Mouse (Mus musculus) neural tube, embryonic 11.5 days (tissue): ENCODE measurements around the gene Klk6. TPM values are rescaled to one million over a fixed set of nuclear protein-coding genes. Genes with fewer than 3 reads are reported as not detected.
A peak's percentile ranks its signal among the peaks of the same experiment; 100 is the strongest.

Experiments
- ATAC-seq: fragments of 200-750 bp; cut with Nextera tagmentation; 2 replicates; pipeline ENCODE4 v1.8.0; 2017; ENCODE audit warnings: moderate number of reproducible peaks, mild to moderate bottlenecking, moderate TSS enrichment, moderate library complexity; ENCODE audit not compliant: insufficient read depth, low FRiP score, low TSS enrichment
- DNase-seq: peaks from one replicate; pipeline ENCODE4 v3.0.0-alpha.2; 2015; ENCODE audit warnings: low spot score
- H3K27ac ChIP-seq: fragments of 300-500 bp; sonication (generic); 2 replicates; pipeline ENCODE4 v1.5.1; 2014; ENCODE audit warnings: low read depth, mild to moderate bottlenecking, low read length
- H3K27me3 ChIP-seq: fragments of 300-500 bp; sonication (generic); 2 replicates; pipeline ENCODE4 v1.6.1; 2014; ENCODE audit warnings: mild to moderate bottlenecking, low read length, mixed read lengths; ENCODE audit not compliant: control insufficient read depth, insufficient read depth
- H3K36me3 ChIP-seq: fragments of 300-500 bp; sonication (generic); 2 replicates; pipeline ENCODE4 v1.6.1; 2014; ENCODE audit warnings: mild to moderate bottlenecking, low read length, moderate library complexity, mixed read lengths; ENCODE audit not compliant: control insufficient read depth, insufficient read depth
- H3K4me1 ChIP-seq: fragments of 300-500 bp; sonication (generic); 2 replicates; pipeline ENCODE4 v1.6.1; 2014; ENCODE audit warnings: low read length, mixed read lengths; ENCODE audit not compliant: control insufficient read depth, insufficient read depth
- H3K4me2 ChIP-seq: fragments of 300-500 bp; sonication (generic); 2 replicates; pipeline ENCODE4 v1.6.1; 2014; ENCODE audit warnings: low read depth, mild to moderate bottlenecking, moderate library complexity
- H3K4me3 ChIP-seq: fragments of 300-500 bp; sonication (generic); 2 replicates; pipeline ENCODE4 v1.5.1; 2014; ENCODE audit warnings: low read depth, low read length
- H3K9ac ChIP-seq: fragments of 300-500 bp; sonication (generic); 2 replicates; pipeline ENCODE4 v1.6.1; 2014; ENCODE audit warnings: mild to moderate bottlenecking, low read length
- H3K9me3 ChIP-seq: fragments of 300-500 bp; sonication (generic); 2 replicates; pipeline ENCODE4 v1.6.1; 2016; ENCODE audit warnings: low read length; ENCODE audit not compliant: control insufficient read depth
- WGBS: fragments of 180-500 bp; shearing (Covaris S2); extraction: QIAGEN DNeasy Blood & Tissue Kit; methylation state at CpG from one replicate; pipeline ENCODE4 v1.1.7; 2014; 5-methylcytosine and 5-hydroxymethylcytosine counted together
- polyA plus RNA-seq: library from polyadenylated mRNA; unstranded; fragments of >200 nt; fragmentation: Nextera tagmentation; extraction: Ambion mirVana; gene quantifications from 2 replicates; pipeline ENCODE4 v1.2.1, GENCODE M21; 2014

Gene Klk6
- polyA plus RNA-seq, 1 experiment from 2014 or later = not detected

- H3K36me3 ChIP-seq = no peaks in the 10 kb centered on the region
- no peak overlapping the region for H3K27ac ChIP-seq
- no peak for ATAC-seq
- no peak for DNase-seq
- peak overlapping the region; percentile 34 for H3K4me3 ChIP-seq
- H3K4me1 ChIP-seq = no peaks in the 10 kb centered on the region
- H3K27me3 ChIP-seq = peaks cover 14% of the 10 kb centered on the region
- H3K9ac ChIP-seq = no peak overlapping the region
- 41% methylated on average over 13 of the region's 13 CpGs for WGBS
- H3K4me2 ChIP-seq = peak overlapping the region; percentile 58
- H3K9me3 ChIP-seq = no peaks in the 10 kb centered on the region
These were observed 26.3 kb upstream of the Klk6 start for GRCm38 (mm10) chr7:43797844-43798462.

DNA sequence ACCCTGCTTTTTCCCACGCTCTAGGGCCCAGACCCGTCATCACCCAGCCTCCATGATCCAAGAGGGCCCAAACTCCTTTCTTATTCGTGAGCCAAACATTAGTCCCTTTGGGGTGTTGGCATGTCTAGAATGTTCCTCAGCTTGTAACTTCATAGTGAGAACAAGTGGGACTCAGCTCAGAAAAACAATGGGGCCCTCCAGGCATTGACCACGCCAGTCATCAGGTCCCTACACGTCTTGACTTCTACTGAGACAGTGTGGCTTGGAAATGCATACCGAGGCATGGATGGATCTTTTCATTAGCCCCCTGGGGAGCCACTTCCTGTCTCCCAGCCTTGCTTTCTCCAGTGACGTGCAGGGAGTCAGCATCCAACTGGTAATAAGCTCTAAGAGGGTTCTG is 24.4 kb upstream of the Klk6 start:
- H3K4me3 ChIP-seq = no peak overlapping the region
- no peaks in the 10 kb centered on the region for H3K4me1 ChIP-seq
- H3K36me3 ChIP-seq = no peaks in the 10 kb centered on the region
- no peak overlapping the region for H3K4me2 ChIP-seq
- no peak for DNase-seq
- H3K9ac ChIP-seq = no peak overlapping the region
- H3K27ac ChIP-seq = no peak overlapping the region
- 67% methylated on average over 7 of the region's 7 CpGs for WGBS
- H3K9me3 ChIP-seq = no peaks in the 10 kb centered on the region
- ATAC-seq = no peak
- H3K27me3 ChIP-seq = peaks cover 14% of the 10 kb centered on the region

- no peak for ATAC-seq
- H3K9me3 ChIP-seq = no peaks in the 10 kb centered on the region
These were observed 13.3 kb upstream of the Klk6 start, which contains the start of gene Klk7 for GRCm38 (mm10) chr7:43810994-43811393. Klk7 (plus strand) TSS chr7:43811294.

DNA sequence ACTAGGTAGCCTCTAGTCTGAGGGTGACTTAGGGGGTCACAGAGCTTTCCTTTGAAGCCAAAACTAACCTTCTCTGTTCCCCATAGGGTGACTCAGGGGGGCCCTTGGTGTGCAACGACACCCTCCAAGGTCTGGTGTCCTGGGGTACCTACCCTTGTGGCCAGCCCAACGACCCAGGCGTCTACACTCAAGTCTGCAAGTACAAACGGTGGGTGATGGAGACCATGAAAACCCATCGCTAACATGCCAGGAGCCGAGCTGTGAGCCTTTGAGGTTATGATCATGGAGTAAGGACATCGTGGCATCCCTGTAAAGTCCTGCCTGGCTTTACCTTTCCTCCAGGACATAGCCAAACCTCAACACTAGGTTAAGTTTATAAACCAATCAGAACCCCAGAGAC is 9.1 kb upstream of the Klk6 start:
- H3K4me2 ChIP-seq = no peak overlapping the region
- 88% methylated on average over 7 of the region's 7 CpGs for WGBS
- no peaks in the 10 kb centered on the region for H3K36me3 ChIP-seq
- no peak overlapping the region for H3K9ac ChIP-seq
- no peaks in the 10 kb centered on the region for H3K4me1 ChIP-seq
- no peaks in the 10 kb centered on the region for H3K27me3 ChIP-seq
- ATAC-seq (no peak), DNase-seq (no peak)
- no peak overlapping the region for H3K4me3 ChIP-seq
- no peak overlapping the region for H3K27ac ChIP-seq
- H3K9me3 ChIP-seq = no peaks in the 10 kb centered on the region

More at GRCm38 (mm10) chr7:43810994-43811393, 13.3 kb upstream of the Klk6 start, which contains the start of gene Klk7:
- no peak within 1 kb of the TSS for H3K4me2 ChIP-seq
- H3K4me1 ChIP-seq = no peaks in the 10 kb centered on the region
- DNase-seq = no peak
- 66% methylated on average over 5 of the region's 5 CpGs for WGBS
- H3K4me3 ChIP-seq = no peak within 1 kb of the TSS
- H3K27ac ChIP-seq = no peak within 1 kb of the TSS
- H3K27me3 ChIP-seq = no peaks in the 10 kb centered on the region
- H3K36me3 ChIP-seq = no peaks in the 10 kb centered on the region
- H3K9ac ChIP-seq = no peak within 1 kb of the TSS

DNA sequence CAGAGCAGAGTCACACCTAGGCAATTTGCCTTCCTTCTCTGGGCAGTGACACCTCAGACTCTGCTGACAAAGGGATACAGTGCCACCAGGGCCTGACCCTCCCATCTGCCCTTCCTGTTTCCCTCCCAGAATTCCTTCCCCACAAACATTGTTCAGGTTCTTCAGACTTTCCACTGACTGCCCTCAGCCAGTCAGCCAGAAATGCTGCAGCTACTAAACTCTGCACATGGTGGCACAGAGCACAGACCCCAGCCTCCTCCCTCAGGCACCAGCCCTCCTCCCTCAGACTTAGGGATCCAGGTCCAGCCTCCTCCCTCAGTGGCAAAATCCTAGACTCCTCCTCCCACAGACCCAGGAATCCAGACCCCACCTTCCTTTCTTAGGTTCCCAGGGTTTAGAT is 7.6 kb upstream of the Klk6 start:
- ATAC-seq (no peak), DNase-seq (no peak)
- H3K9ac ChIP-seq = no peak overlapping the region
- H3K4me2 ChIP-seq = no peak overlapping the region
- H3K9me3 ChIP-seq = no peaks in the 10 kb centered on the region
- no peaks in the 10 kb centered on the region for H3K4me1 ChIP-seq
- no peak overlapping the region for H3K4me3 ChIP-seq
- no peaks in the 10 kb centered on the region for H3K27me3 ChIP-seq
- H3K36me3 ChIP-seq = no peaks in the 10 kb centered on the region
- no peak overlapping the region for H3K27ac ChIP-seq

DNA sequence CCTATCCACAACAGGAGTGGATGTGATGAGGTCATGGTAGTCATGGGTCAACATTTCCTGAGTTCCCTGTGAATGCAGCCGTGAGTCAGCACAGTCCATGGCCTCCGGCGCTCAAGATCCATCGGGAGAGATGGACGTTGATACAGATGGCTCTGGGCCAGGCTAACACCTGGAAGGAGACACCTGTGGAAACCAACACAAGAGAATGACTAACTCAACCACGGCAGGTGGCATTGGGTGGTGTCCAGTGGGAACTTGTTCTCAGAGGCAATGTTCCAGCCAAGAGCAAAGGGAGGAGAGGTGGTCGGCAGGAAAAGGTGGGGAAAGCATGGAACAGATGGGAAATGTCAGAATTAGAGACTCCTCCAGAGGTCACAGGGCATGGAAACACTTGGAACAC is 2.7 kb upstream of the Klk6 start:
- H3K4me1 ChIP-seq = no peaks in the 10 kb centered on the region
- 90% methylated on average over 7 of the region's 7 CpGs for WGBS
- no peak overlapping the region for H3K27ac ChIP-seq
- no peak overlapping the region for H3K4me3 ChIP-seq
- H3K9ac ChIP-seq = no peak overlapping the region
- DNase-seq = no peak
- no peaks in the 10 kb centered on the region for H3K9me3 ChIP-seq
- no peaks in the 10 kb centered on the region for H3K27me3 ChIP-seq
- ATAC-seq = no peak
- no peaks in the 10 kb centered on the region for H3K36me3 ChIP-seq
- no peak overlapping the region for H3K4me2 ChIP-seq

GRCm38 (mm10) chr7:43826056-43826455 is 1.8 kb downstream of the Klk6 start:
- 93% methylated on average over 5 of the region's 5 CpGs for WGBS
- no peak overlapping the region for H3K4me3 ChIP-seq
- ATAC-seq (no peak), DNase-seq (no peak)
- H3K9ac ChIP-seq = no peak overlapping the region
- no peaks in the 10 kb centered on the region for H3K4me1 ChIP-seq
- H3K27me3 ChIP-seq = no peaks in the 10 kb centered on the region
- no peak overlapping the region for H3K27ac ChIP-seq
- H3K9me3 ChIP-seq = no peaks in the 10 kb centered on the region
- H3K36me3 ChIP-seq = no peaks in the 10 kb centered on the region
- H3K4me2 ChIP-seq = no peak overlapping the region

GRCm38 (mm10) chr7:43827706-43828105 is 3.4 kb downstream of the Klk6 start:
- Histone ChIP-seq H3K4me1 (no peaks in the 10 kb centered on the region), H3K36me3 (no peaks in the 10 kb centered on the region), H3K4me2 (no peak overlapping the region), H3K27me3 (no peaks in the 10 kb centered on the region), H3K9ac (no peak overlapping the region), H3K27ac (no peak overlapping the region), H3K4me3 (no peak overlapping the region), H3K9me3 (no peaks in the 10 kb centered on the region)
- DNase-seq = no peak
- WGBS = 89% methylated on average over 4 of the region's 4 CpGs
- no peak for ATAC-seq

DNA sequence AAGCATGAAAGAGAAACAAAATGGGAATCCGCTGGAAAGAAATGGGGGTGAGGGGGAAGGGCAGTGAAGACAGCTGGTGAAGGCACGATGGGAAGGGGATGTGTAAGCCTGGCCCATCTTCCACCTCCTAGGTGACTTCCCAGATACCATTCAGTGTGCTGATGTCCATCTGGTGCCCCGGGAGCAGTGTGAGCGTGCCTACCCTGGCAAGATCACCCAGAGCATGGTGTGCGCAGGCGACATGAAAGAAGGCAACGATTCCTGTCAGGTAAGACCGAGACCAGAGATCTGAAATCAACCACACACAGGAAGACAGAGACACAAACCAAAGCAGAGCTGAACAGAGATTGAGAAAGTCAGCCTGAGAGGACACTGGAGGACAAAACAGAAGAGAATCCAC is 4.7 kb downstream of the Klk6 start:
- no peak for ATAC-seq
- Histone ChIP-seq H3K27me3 (no peaks in the 10 kb centered on the region), H3K36me3 (no peaks in the 10 kb centered on the region), H3K4me3 (no peak overlapping the region), H3K4me1 (no peaks in the 10 kb centered on the region), H3K9ac (no peak overlapping the region), H3K27ac (no peak overlapping the region), H3K4me2 (no peak overlapping the region), H3K9me3 (no peaks in the 10 kb centered on the region)
- DNase-seq = no peak
- 95% methylated on average over 8 of the region's 8 CpGs for WGBS
